Comparison of ENCODE assay signal across 26 mouse cellular contexts in genomic region chr12:102621205-102621604, GRCm38 (mm10).
DNase-seq lines count a peak whose midpoint lies in the region; ATAC-seq and TF ChIP-seq lines count a peak whose summit lies in the region.
"Had no signal": no experiment of that assay in that cellular context is flagged by ENCODE, and none has a peak within 500 bp of the region (broad histone marks: within the 10 kb centered on the region; RNA-seq: fewer than 3 reads in every experiment).

No protein-coding gene starts in this region.

- no peak for TF ChIP-seq POLR2A in bone marrow, adult 2 months (IDR thresholded peaks at IDR 0.05; ENCODE audit: borderline replicate concordance, control insufficient read depth, low read depth, low read length)

- 56% methylated on average over 4 of the region's 4 CpGs for WGBS in bone marrow, adult 2 months
- 65% methylated on average over 4 of the region's 4 CpGs for WGBS in intestine, postnatal 0 days
- 78% methylated on average over 4 of the region's 4 CpGs for WGBS in stomach, embryonic 16.5 days

- peak overlapping the region; percentile 47 for H3K27ac ChIP-seq in bone marrow, adult 2 months (ENCODE audit: control insufficient read depth, insufficient read depth, low read depth, low read length, poor library complexity)
- H3K27ac ChIP-seq in intestine, postnatal 0 days (ENCODE audit: low read depth, low read length): peak overlapping the region; percentile 92
- H3K27ac ChIP-seq in stomach, embryonic 16.5 days (ENCODE audit: low read length): peak overlapping the region; percentile 66
- H3K27ac ChIP-seq: embryonic facial prominence, embryonic 12.5 days; limb, embryonic 12.5 days; macrophage; midbrain, embryonic 10.5 days had no signal

- no peak for TF ChIP-seq CTCF in bone marrow, adult 2 months (IDR thresholded peaks at IDR 0.05; ENCODE audit: control insufficient read depth, insufficient read depth, low read length)
- no peak for TF ChIP-seq CTCF in intestine, postnatal 0 days (IDR thresholded peaks at IDR 0.05; ENCODE audit: low read depth)

- H3K9ac ChIP-seq in intestine, postnatal 0 days (ENCODE audit: low read depth, low read length): no peak overlapping the region; the same call in 1 of the 2 replicates
- H3K9ac ChIP-seq in stomach, embryonic 16.5 days (ENCODE audit: low read length): no peak overlapping the region
- H3K9ac ChIP-seq: embryonic facial prominence, embryonic 12.5 days; forebrain, postnatal 0 days; limb, embryonic 12.5 days; lung, embryonic 14.5 days had no signal

- peaks cover 9% of the 10 kb centered on the region for H3K4me1 ChIP-seq in bone marrow, adult 2 months (ENCODE audit: control insufficient read depth, insufficient read depth, low read length)
- peaks cover 29% of the 10 kb centered on the region; the same call in 1 of the 2 replicates for H3K4me1 ChIP-seq in intestine, postnatal 0 days (replicated peaks; ENCODE audit: control insufficient read depth, insufficient read depth, low read length)
- H3K4me1 ChIP-seq in stomach, embryonic 16.5 days (ENCODE audit: control insufficient read depth, insufficient read depth, low read length): no peaks in the 10 kb centered on the region; the same call in 1 of the 2 replicates

- H3K36me3 ChIP-seq in intestine, postnatal 0 days (ENCODE audit: control insufficient read depth, insufficient read depth): peaks cover 14% of the 10 kb centered on the region; the same call in 1 of the 2 replicates
- no peaks in the 10 kb centered on the region for H3K36me3 ChIP-seq in stomach, embryonic 16.5 days (ENCODE audit: control insufficient read depth, insufficient read depth, low read length)
- H3K36me3 ChIP-seq: limb, embryonic 12.5 days; midbrain, embryonic 10.5 days had no signal

- DNase-seq in cerebellum, adult 11-12 months: no peak
- DNase-seq in adrenal gland, adult 8-10 months: no peak
- DNase-seq in left cerebral cortex, adult 11 months (ENCODE audit: low spot score): no peak
- DNase-seq: adrenal gland, adult 2 months; cerebellum, adult 2 months; cerebellum, postnatal 25 days; forebrain, postnatal 0 days; kidney, adult 8-10 months; kidney, postnatal 14 days; layer of hippocampus, postnatal 36 days; lung, embryonic 14.5 days; thymus, adult 2 months; thymus, postnatal 4 days had no signal

- no peak overlapping the region for H3K4me2 ChIP-seq in intestine, postnatal 0 days (replicated peaks; ENCODE audit: low read depth)
- no peak overlapping the region for H3K4me2 ChIP-seq in stomach, embryonic 16.5 days (ENCODE audit: low read depth, low read length)
- H3K4me2 ChIP-seq: embryonic facial prominence, embryonic 12.5 days; limb, embryonic 12.5 days; liver, embryonic 11.5 days; lung, embryonic 14.5 days had no signal

- H3K4me3 ChIP-seq in bone marrow, adult 2 months (replicated peaks; ENCODE audit: control insufficient read depth, low read depth, low read length): no peak overlapping the region
- no peak overlapping the region for H3K4me3 ChIP-seq in intestine, postnatal 0 days (ENCODE audit: low read depth, low read length)
- H3K4me3 ChIP-seq in stomach, embryonic 16.5 days (replicated peaks; ENCODE audit: low read length): no peak overlapping the region
- H3K4me3 ChIP-seq: embryonic facial prominence, embryonic 12.5 days; hindbrain, embryonic 10.5 days; limb, embryonic 12.5 days; midbrain, embryonic 10.5 days had no signal

- H3K27me3 ChIP-seq in intestine, postnatal 0 days (replicated peaks; ENCODE audit: control insufficient read depth, insufficient read depth, low read length): no peaks in the 10 kb centered on the region
- H3K27me3 ChIP-seq in stomach, embryonic 16.5 days (ENCODE audit: control insufficient read depth, insufficient read depth, low read length): no peaks in the 10 kb centered on the region
- H3K27me3 ChIP-seq: embryonic facial prominence, embryonic 12.5 days; limb, embryonic 12.5 days; Patski had no signal

- no peaks in the 10 kb centered on the region for H3K9me3 ChIP-seq in intestine, postnatal 0 days (ENCODE audit: control insufficient read depth)
- no peaks in the 10 kb centered on the region for H3K9me3 ChIP-seq in stomach, embryonic 16.5 days (replicated peaks; ENCODE audit: control insufficient read depth, low read length)
- H3K9me3 ChIP-seq: embryonic facial prominence, embryonic 12.5 days; hindbrain, embryonic 10.5 days; limb, embryonic 12.5 days; midbrain, embryonic 10.5 days had no signal

- peak; percentile 32 for ATAC-seq in CD4-positive, CD25-positive, alpha-beta regulatory T cell, adult 4 months
- no peak for ATAC-seq in intestine, postnatal 0 days
- ATAC-seq in stomach, embryonic 16.5 days (ENCODE audit: insufficient read depth, low FRiP score): no peak
- ATAC-seq: forebrain, postnatal 0 days; hindbrain, embryonic 16.5 days; midbrain, embryonic 16.5 days; Patski had no signal
